In genomic region chr3:148136791-148137251, GRCm38 (mm10) we compare ENCODE assay signal across 10 mouse cellular contexts.
DNase-seq lines count a peak whose midpoint lies in the region.
"Had no signal": no experiment of that assay in that cellular context is flagged by ENCODE, and none has a peak within 500 bp of the region (broad histone marks: within the 10 kb centered on the region; RNA-seq: fewer than 3 reads in every experiment).

No protein-coding gene starts in this region.

- DNase-seq in kidney, postnatal 14 days, result peak; percentile 25
- DNase-seq in kidney, postnatal 4 days, result no peak
- DNase-seq in adrenal gland, postnatal 36 days, result peak; percentile 8 to 45
- DNase-seq in cerebellum, adult 9-11 months, result peak; percentile 25
- DNase-seq in lung, postnatal 14 days, result peak; percentile 33
- DNase-seq in gastrocnemius, adult 8-10 months (ENCODE audit: low spot score in 2 of 2), result no peak
- no peak for DNase-seq in heart, adult 18-20 months
- DNase-seq: forebrain, postnatal 0 days; heart, adult 2 months; retina, postnatal 1 day had no signal

Comparison
In these comparisons a context has a peak if more than half of its experiments do, and no peak if none do; other contexts are left out.
1. DNase-seq: peak in kidney, postnatal 14 days (single experiment), adrenal gland, postnatal 36 days (2 of 2), cerebellum, adult 9-11 months (single experiment) and lung, postnatal 14 days (single experiment); none in kidney, postnatal 4 days (0 of 2), gastrocnemius, adult 8-10 months (0 of 2) and heart, adult 18-20 months (0 of 2).